Mouse (Mus musculus) retina, adult 2 months (tissue): ENCODE data around the gene Tmem256.

Experiments used
- DNase-seq: peaks from one replicate; pipeline ENCODE4 v3.0.0-alpha.2; 2012; ENCODE audit warnings: low read depth, low spot score

Gene Tmem256

DNA sequence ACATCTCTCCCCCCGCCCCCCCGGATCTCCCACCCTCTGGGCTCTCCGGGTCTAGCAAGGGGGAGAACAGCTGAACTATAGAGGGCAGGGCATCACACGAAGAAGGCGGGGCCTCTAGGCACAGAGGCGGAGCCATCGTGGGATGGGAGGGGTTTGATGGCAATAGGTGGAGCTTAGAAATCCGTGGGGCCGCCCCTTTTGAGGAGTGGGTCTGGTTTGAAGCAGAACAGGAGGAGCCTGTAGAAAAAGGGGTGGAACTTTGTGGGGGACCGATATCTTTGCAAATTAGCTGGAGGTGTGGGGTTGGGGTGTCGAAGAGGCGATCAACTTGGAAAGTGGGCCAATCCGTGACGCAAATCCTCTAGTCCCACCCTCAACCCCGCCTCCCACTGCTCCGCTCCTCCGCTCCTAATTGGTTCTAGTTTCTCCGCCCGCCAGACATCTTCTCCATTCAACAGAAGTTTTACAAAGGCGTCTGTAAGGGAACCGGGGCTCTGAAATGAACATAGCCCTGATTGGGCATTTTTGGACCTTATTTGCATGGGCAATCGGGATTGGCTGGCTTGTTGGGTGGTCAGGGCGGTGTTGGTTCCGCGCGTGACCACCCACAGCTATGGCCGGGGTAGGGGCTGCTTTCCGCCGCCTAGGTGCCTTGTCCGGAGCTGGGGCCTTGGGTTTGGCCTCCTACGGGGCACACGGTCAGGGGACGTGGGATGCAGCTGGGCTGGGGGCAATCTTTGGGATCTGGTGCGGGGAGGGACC lies at the start of gene Tmem256:
TSS of gene Tmem256 (plus strand) at position 563 of the 762 bp plus-strand sequence.
- DNase-seq, result peak; percentile 89

DNA sequence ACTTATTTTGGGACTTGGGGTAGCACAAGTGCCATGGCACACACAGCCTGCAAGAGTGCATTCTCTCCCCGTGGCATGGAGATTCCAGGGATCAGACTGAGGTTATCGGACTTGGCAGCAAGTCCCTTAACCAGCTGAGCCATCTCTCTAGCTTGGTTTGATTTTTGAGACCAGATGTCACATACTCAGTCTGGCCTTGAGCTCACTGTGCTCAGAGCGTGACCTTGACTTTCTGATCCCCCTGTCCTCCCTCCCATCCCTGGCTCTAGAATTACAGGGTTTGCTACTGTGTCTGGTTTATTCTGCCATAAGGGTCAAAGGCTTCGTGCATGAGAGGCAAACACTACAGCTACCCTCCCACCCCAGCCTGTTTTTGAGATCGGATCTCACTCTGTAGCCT lies 48.9 kb upstream of the Tmem256 start:
- no peak for DNase-seq

DNA sequence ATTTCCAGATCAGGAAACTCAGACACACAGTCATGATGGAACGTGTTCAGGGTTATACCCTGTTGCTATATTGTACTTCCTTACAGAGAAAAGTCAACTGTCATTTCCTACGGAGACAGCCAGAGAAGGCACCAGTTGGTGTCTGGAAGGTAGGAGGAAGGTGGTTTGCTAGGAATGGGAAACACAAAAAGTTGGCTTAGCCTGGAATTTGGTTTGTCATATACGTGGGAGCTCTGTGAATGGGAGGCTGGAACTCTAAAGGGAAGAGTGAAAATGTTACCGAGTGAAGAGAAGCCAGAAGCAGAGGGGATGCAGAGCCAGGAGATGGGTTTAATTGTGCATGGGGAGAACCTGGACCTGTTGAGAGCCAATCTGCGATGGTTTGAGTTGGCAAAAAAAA lies 46.9 kb upstream of the Tmem256 start:
- DNase-seq, result no peak

DNA sequence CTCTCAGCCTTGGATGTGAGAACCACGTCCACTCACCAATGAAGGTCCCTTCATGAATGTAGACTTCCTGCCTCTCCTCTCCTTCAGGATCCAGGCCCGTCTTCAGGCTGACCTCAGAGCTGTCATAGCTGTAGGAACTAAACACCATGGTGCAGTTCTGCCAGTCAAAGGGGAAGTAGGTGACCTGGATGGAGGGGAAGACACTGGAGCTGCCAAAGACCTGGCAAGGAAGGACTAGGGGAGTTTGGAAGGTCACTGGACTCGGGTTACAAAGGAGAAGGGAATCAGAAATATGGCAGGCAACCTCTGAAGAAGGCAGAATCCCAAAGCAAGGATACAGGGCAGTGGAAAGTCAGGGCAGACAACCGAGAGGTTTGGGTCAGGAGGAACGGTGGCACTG lies 44.9 kb upstream of the Tmem256 start:
- DNase-seq, result no peak

DNA sequence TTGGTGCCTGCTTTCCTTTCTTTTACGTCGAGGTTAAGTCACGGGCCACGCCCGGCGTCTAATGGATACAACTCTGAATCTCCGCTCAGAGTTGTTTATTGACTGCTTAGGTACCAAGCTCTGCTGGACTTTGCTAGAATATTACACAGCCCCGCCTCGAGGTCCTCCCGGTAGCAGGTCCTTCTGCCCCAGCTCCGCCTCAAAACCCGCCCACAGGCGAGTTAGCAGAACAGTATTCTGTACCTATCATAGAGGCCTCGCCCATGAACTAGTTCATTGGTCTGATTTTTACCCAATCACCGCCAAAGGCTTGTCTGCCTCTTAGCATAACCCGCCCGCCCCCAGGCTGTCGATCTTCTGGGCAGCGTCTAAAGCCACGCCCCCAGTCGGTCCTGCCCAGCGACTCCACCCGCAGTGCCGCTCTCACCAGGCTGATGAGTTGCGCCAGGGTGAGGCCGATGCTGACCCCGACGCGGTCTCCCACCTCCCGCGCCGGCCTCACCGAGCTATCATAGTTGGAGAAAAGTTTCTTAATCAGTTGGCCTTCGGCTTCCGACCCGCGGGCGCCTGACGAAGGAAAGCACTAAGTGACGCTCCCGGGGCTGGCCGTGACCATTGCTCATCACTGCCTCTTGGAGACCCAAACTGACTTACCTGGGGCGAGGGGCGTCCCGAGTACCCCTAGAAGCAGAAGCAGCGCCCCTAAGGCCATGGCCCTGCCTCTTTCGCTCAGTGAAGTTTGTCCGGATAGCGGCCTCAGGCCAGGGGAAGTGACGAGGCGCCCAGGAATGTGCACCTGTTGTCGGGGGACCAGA lies 42.9 kb upstream of the Tmem256 start, which contains the start of gene Chrnb1:
TSS of gene Chrnb1 (minus strand) at position 776 of the 815 bp plus-strand sequence.
- DNase-seq, result peak; percentile 86

DNA sequence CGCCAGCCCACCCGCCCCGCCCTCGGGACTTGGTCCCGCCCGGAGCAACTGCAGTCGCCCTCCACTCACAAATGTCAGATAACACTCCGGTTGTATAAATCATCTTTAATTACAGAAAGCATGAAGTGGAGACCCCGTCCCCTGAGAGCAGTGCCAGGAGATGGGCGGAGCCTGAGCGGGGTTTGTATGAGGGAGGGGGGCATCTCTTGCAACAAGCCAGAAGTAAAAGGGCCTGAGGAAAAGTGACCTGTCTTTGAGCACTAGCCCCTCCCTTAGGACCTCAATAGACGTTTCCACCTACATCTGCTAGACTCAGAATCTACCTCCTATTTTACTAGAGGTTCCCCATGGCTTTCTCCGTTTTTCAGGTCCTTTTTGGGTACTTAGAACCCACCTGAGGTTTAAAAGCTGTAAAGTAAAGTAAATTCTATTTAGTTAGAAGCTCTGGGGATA lies 42.3 kb upstream of the Tmem256 start:
- no peak for DNase-seq

DNA sequence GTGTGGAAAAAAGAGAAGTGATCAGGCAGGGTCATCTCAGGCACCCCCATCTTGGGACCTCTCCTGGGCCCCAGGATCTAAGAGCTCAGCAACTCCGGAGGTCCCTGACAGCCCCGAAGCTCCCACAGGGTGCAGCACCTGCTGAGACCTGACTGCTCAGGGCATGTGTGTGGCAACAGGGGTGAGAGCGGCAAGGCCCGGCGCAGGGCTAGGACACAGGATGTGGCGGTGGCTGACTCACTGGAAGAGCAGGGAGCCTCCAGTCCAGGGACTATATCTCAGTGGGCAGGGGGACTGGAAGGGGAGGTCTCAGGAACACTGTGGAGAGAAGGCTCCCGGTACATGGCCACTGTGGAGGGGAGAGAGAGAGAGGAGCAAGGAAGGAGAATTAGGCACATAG lies 40.4 kb upstream of the Tmem256 start:
- no peak for DNase-seq

DNA sequence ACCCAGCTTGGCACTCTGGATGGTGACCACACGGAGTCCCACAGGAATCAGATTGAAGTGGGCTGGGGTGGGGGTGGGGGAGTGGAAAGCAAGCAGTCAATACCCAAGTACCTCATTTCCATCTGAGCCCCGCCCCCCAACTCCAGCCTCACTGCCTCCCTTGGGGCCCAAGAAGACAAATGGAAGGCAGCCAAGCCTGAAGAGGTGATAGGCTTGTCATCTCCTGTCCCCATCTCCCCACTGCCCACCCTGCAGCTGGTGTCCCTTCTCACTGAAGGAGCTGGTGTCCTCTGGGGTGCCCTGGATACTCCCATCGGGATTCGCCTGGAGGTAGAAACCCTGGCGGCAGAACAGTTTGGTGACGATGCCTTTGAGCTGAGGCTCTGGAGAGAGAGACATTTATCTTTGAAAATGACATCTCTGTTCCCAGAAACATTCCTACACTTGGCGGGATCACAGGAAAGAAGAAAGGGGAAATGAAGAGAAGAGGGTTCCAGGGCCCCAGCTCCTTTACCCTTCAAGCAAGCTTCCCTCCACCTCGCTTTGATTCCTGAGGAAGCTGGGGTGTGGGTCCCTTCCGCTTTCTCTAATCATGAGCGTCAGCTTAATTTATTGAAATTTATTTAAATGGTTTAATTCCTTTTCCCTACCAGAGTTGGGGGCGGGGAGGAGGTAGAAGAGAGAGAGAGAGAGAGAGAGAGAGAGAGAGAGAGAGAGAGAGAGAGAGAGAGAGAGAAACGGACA lies 38.7 kb upstream of the Tmem256 start:
- no peak for DNase-seq

DNA sequence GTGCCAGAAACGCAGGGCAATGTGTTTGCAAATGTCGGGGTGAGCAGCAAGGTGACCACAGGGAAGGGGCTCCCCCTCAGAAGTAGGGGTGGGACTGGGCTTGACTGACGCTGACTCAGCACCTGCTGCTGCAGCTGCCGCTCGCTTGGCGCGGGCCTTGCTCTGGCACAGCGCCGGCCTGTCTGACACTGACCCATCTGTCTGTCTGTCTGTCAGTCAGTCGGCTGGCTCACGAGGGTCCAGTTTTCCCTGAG lies 38.2 kb upstream of the Tmem256 start:
- no peak for DNase-seq

DNA sequence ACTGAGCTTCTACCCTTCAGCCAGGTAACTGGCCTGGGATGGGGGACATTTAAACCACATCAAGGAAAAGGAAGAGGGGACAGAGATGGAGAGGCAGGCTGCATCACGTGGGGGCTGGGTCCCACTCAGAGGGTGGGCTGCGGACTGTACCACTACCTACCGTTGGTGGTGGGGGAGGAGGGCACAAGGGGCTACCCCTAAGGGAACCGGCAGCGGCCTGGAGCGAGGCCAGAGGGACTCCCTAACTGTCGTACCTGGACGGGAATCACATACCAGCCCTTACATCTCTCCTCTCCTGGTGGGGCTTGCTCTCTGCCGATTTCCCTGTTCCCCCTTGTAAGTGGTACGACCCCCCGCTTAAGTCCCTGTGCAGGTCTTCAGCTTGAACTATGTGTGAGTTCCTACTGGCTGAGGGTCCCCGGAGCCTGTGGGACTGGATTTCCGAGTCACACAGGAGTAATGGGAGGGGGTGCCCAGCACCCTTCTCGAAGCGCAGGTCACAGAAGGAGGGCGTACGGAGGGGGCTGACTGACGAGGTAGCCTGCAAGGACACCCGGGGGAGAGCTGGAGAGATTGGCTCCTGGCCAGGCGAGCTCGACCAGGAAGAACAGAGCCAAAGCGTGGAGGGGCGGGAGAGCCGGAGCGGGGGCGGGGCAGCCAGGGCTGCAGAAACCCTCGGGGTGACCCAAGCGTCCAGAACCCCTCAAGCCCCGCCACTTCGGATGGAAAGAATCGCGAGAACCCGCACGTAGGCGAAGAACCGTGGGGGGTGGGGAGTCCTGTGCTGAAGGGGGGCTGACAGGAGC lies 37.7 kb upstream of the Tmem256 start:
- DNase-seq, result no peak

DNA sequence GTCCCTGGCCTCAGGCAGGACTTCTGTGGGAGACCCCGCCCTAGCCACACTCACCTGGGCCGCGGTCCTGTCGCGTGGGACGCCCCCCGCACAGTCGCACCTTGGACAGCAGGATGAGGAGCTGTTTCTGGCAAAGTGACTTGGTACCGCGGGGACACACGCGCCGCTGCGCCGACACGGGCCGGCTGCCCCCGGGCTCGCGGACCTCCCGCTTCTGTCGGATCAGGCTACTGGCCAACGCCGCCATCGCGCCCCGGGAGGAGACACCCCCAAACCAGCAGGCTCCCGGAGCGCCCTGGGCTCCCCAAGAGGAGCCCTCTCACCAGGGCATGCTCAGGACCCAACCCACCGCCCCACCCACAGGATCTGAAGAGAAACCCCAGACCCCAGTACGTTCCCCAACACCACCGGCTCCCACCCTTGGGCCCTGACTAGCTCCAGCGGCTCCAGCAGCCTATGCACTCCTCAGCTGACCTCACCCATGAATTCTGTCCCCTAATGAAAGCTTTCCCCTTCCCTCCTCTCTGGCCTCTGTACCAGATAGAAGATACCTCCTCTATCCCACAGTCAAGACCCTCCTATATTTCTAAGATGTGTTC lies 36.8 kb upstream of the Tmem256 start, which contains the start of gene Fgf11:
TSS of gene Fgf11 (minus strand) at position 479 of the 599 bp plus-strand sequence.
- no peak for DNase-seq

DNA sequence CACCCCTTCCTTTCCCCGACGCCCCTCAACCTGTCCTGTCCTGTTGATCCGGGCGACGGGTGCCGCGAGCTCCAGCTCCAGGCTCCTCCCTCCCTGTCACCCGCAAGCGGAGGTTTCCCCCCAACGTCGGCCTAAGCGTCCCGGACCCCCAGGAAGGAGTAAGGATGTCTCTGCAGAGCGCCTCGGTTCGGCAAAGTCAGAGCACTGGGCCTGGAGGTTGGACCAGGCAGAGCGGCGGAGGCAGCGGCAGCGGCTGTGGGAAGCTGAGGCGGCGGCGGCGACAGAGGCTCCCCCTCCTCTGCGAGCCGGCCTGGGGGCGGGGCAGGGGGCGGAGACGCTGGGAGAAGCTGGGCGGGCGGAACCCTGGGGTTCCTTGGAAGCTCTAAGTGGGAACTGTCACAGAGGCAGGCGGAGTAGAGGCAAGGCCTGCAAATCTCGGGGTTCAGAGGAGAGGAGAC lies 35.6 kb upstream of the Tmem256 start:
- DNase-seq, result no peak

DNA sequence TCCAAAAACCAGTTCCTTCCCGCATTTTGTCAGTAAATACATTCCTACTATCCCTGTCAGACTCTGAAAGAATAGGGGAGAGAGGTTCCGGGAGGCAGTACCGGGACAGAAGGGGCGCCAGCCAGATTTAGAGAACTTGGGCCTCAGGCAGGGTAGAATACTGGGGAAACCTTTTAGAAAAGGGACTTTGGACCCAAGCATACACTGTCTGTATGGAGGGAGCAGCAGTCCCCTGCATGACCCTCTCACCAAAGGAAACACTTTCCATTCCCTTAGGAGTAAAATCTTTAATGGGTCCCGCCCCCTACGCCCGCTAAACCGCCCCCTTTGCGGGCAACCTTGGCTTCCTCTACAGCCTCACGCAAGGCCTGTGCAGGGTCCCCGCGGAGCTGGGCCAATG lies 35.0 kb upstream of the Tmem256 start:
- DNase-seq, result no peak

DNA sequence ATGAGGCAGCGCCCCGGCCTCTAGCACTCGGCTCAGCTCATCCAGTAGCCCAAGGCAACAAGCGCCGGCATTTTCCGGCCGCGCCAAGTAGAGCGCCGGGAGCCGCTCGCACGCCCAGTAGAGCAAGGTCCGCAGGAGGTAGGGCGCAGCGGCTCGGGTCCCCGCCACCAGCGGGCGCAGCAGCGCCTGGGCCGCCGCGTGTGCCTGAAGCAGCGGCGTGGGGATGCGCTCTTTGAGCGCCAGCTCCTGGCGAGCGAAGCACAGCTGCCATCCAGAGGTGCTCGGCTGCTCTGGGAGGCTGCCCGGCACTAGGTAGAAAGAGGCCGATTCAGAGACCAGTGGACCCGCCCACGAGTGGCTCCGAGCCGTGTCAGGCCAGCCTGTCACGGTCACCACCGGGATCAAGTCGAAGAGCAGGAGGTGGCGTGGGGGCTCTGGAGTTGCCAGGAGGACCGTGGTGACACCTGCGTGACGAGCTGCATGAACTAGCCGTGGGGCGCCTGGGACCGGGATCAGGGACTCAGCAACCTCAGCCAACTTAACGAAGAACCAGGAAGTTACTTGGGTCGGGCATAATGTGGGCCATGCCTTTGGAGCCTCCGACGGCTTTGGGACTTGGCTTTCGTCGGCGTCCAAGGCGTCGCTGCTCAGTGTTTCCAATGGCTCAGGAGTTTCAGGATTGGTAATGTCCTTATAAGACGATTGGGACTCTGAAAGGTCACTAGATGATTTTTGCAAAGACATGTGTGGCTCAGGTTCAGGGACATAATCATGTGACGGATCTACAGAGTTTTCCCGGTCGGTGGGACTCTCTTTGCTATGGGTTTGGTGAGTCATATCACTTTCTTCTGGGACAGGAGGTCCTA lies 34.3 kb upstream of the Tmem256 start:
- DNase-seq, result peak; percentile 54

DNA sequence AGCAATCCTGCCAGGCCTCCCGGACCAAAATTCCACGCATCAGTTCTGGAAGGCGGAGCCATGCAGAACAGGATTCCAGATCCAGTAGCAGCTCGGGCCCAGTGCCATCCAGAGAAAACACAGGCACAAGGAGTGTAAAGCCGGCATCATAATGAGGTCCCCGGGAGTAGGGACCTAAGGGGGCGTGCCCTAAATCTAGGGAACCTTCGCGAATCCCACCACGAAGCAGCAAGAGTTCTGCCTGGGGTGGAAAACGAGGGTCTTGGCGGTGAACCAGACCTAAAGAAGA lies 33.7 kb upstream of the Tmem256 start:
- DNase-seq, result no peak

DNA sequence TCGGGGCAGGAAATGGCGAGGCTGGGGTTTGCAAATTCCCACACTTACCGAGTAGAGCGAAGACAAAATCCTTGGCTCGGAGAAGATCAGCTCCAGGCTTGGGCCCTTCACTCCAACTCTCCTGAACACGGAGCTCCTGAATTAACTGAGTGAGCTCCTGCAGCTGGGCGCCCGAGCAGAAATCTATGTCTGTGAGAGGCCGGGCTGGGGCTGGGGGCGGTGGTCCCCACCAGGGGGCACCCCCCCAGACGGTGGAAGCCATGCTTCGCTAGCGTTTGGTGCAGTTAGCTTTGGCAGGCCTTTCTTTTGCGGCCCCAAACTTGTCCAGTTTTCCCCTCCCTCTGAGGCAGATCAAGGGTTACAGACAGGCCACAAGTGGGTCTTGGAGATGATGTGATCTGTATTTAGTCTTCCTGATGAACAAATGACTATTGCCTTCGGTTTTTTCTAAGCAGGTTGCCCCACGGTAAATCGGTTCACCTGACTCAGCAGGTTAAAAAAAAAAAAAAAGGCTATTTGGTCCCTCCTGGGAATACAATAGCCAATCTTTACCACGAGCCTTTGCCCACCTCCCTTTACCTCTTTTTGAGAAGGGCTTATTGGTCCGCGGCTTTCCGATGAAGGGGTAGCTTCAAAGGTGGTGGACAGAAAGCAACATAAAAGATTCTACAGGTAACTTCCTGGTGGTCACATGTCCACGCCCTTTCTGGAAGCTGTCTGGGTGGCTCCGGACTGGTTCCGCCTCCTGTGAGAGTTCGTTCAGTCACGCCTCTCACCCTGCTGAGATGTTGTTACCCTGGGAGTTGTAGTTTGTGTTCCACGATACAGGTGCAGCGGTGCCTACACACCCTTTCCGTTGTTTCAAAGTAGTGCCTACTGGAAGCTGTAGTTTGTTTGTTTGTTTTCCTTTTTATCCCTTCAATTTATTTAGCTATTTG lies 33.1 kb upstream of the Tmem256 start, which contains the start of gene Tmem102:
TSS of gene Tmem102 (minus strand) at position 653 of the 938 bp plus-strand sequence.
- no peak for DNase-seq

DNA sequence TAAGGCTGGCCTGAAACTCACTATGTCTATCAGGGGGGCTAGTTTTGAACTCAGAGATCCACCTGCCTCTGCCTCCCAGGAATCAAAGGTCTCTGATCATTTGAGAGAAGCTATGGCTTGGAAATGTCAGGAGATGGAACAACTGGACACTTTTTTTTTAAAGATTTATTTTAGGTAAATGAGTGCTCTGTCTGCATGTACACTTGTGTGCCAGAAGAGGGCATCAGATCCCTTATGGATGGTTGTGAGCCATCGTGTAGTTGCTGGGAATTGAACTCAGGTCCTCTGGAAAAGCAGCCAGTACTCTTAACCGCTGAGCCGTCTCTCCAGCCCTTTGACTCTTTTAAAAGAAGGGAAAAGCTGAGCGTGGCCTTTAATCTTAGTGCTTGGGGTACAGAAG lies 31.9 kb upstream of the Tmem256 start:
- no peak for DNase-seq

DNA sequence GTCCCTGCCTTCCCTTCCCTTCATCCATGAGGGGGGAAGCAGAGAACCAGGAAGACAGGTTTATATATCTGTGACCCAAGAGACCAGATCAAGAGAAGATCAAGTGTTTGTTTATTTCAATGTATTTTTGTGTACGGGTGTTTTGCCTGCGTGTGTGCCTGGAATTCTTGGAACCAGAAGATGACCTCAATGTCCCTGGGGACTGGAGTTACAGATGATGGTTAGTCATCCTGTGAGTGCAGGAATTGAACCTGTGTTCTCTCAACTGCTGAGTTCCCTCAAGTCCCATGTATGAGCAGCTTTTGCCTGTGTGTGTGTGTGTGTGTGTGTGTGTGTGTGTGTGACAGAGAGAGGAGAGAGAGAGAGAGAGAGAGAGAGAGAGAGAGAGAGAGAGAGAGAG lies 30.7 kb upstream of the Tmem256 start:
- no peak for DNase-seq

DNA sequence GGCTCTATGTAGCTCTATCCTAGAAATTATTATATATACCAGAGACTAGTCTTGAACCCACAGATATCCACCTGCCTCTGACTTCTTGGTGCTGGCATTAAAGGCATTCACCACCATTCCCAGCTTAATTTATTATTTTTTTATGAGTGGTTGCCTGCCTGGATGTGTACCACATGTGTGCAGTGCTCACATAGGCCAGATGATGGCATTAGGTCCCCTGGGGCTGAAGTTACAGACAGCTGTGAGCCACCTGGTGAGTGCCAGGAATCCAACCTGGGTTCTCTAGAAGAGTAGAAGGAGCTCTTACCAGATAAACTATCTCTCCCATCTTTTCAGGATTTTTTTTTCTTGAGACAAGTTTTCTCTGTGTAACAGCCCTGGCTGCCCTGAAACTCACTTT lies 28.0 kb upstream of the Tmem256 start:
- DNase-seq, result no peak
